Mouse (Mus musculus): ENCODE measurements around the gene Dchs1.

Dchs1 gene

GRCm38 (mm10) chr7:105787285-105788140 lies at the start of gene Dchs1:
Dchs1 (minus strand) TSS chr7:105787654.
- DNase-seq (ENCODE audit: low read depth, low spot score) = peak; percentile 62

DNA sequence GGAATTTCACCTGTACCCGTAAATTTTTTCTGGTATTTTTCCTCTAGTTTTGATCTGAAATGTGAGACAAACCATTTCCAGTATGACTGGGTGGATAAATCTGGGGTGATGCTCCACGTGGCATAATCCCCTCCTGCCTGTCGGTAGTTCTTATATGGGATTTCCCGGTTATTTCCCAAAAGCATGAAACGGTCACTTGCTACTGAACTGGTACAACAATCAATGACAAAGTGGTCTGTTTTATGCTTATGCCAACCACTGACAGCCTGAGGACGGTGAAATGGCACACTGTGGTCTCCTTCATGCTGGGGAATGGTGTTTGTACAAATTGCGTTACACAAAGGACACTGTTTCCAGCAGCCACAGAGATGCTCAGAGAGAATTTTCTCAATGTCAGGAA lies 36.8 kb upstream of the Dchs1 start:
- no peak for DNase-seq (ENCODE audit: low read depth, low spot score)

DNA sequence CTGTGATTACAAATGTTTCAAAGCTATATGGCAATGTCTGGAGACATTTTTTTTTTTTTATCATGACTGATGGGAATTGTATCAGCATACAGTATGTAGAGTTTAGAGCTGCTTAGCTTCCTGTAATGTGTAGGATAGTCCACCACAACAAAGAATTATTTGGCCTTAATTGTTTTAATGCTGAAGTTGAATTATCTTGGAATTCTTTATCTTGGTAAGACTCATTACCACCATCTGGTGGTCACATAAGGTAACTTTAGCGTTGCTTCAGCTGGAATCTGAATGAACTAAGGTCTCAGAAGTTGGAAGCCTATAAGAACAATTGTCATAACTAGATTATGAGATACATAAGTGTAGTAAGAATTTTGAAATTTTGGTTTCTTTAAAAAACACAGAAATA lies 31.0 kb upstream of the Dchs1 start:
- peak; percentile 40 for DNase-seq (ENCODE audit: low read depth, low spot score)

DNA sequence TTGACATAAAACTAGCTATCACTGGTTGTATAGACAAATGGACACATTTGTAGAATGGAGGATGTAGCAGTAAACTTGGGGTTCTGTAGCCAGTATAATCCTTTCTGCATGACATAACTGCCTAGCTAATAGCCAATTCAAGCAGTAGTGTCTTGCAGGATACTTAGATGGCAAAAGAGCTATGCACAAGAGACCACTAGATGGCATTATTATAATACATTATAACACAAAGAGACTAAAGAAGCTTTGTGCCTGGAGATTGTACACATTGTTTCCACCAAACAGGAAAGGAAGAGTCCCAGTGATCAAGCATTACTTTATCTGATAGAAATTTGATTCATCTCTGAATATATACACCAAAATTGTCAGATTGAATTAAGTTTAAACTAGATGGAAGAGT lies 29.3 kb upstream of the Dchs1 start:
- DNase-seq (ENCODE audit: low read depth, low spot score) = no peak

GRCm38 (mm10) chr7:105813326-105813725 lies 25.9 kb upstream of the Dchs1 start:
- no peak for DNase-seq (ENCODE audit: low read depth, low spot score)

DNA sequence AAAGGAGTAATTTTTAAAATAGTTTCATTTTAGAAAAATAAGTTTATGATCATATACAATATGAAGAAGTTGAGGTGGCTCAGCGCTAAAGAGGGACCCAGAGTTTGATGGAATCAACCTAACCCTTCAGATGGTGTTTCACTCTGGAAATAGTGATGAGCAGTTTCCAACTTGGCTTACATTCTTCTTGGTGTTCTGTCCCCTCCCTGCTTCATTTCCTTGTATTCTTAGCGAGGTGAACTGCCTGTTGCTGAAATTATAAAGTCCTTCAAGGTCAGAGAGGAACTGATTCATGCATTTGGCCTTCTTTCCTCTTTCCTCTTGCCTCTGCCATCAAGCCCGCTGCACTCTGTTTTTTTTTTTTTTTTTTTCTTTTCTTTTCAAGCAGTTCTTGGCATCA lies 25.1 kb upstream of the Dchs1 start:
- DNase-seq (ENCODE audit: low read depth, low spot score) = no peak

DNA sequence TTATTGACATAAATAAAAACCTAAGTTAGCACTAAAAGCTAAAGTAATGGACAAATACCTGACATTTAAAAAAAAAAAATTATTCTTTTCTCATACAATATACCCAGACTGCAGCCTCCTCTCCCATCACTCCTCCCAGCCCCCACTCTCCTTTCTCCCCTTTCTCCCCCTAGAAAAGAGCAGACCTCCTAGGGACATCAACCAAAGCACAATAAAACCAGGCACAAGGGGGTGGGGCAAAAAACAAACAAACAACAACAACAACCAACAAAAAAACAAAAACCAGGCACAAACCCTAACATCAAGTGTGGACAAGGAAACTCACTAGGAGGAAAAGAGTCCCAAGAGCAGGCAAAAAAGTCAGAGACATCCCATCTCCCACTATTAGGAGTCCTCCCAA lies 24.1 kb upstream of the Dchs1 start:
- no peak for DNase-seq (ENCODE audit: low read depth, low spot score)

GRCm38 (mm10) chr7:105810877-105811489 lies 23.5 kb upstream of the Dchs1 start, which contains the start of gene Mrpl17:
Mrpl17 (minus strand) TSS chr7:105811099.
- DNase-seq (ENCODE audit: low read depth, low spot score) = peak; percentile 99

DNA sequence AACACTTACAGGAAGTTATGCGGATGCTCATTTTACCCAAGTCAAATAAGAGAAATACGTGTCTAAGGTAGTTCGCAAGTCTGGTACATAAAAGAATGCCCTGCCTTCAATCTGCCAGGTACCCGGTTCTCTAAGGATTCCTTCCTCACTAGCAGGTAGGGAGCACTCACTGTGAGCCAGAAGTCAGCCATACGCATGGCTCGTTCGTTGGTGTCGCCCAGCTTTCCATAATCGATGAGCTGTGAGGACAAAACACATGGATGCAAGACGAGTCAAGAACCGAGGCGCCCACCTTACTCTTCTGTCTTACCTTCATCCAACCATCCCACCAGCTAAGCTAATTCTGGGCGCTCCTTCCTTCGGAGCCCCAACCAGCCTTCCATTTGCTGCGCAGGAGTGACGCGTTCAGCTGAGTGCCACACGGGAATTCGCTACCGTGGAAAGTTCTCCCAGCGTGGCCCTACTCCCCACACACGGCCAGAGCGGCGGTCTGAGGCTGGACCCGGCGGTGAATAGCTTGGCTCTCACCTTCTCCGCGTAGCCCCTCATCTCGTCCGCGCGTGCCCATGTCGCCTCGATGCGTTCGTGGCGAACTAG lies 22.9 kb upstream of the Dchs1 start:
- DNase-seq (ENCODE audit: low read depth, low spot score) = no peak

DNA sequence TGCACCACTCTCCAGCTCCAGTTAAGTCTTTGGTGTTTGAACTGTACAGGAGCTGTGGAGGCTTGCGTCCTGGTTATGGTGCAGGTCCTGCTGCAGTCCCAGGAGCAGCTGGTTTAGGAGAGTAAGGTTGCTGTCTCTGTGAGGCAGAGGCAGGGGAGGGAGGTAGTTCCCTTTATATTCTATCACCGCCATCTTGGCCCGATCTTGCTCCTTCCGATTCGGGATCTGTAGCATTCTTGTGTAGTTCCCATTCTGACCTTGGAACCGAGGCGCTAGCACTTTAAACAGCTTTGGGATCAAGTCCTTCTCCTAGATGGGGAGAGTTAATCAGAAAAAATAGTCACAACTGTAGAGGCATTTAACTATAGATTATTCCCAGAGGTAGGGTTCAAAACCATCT lies 22.4 kb upstream of the Dchs1 start:
- DNase-seq (ENCODE audit: low read depth, low spot score) = no peak

DNA sequence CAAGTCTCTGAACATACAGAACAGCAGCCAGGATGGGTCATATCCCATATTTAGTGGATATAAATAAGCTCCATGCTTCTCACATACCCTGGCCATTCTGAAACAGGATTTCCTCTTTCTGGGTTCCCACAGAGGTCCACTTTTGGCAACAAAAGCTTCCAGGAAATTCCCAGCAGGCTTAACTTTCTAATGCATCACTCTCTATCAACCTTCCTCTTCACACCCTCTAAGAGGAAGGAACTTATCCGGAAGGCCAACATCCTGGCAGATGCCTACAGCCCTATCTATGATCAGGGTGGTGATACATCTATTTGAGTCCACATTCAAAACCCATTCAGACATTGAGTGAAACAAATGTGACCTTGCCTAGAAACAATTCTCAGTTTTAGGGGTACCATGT lies 20.9 kb upstream of the Dchs1 start:
- no peak for DNase-seq (ENCODE audit: low read depth, low spot score)

- no peak for DNase-seq (ENCODE audit: low read depth, low spot score)
These were observed 19.3 kb upstream of the Dchs1 start for GRCm38 (mm10) chr7:105806716-105807115.

- no peak for DNase-seq (ENCODE audit: low read depth, low spot score)
These were observed 18.7 kb upstream of the Dchs1 start for GRCm38 (mm10) chr7:105806125-105806524.

GRCm38 (mm10) chr7:105803428-105803827 lies 16.0 kb upstream of the Dchs1 start:
- no peak for DNase-seq (ENCODE audit: low read depth, low spot score)

- DNase-seq (ENCODE audit: low read depth, low spot score) = no peak
These were observed 15.3 kb upstream of the Dchs1 start for GRCm38 (mm10) chr7:105802771-105803170.

- no peak for DNase-seq (ENCODE audit: low read depth, low spot score)
These were observed 14.9 kb upstream of the Dchs1 start for GRCm38 (mm10) chr7:105802312-105802711.

GRCm38 (mm10) chr7:105796972-105797371 lies 9.5 kb upstream of the Dchs1 start:
- DNase-seq (ENCODE audit: low read depth, low spot score) = no peak

GRCm38 (mm10) chr7:105795759-105796366 lies 8.4 kb upstream of the Dchs1 start:
- no peak for DNase-seq (ENCODE audit: low read depth, low spot score)

DNA sequence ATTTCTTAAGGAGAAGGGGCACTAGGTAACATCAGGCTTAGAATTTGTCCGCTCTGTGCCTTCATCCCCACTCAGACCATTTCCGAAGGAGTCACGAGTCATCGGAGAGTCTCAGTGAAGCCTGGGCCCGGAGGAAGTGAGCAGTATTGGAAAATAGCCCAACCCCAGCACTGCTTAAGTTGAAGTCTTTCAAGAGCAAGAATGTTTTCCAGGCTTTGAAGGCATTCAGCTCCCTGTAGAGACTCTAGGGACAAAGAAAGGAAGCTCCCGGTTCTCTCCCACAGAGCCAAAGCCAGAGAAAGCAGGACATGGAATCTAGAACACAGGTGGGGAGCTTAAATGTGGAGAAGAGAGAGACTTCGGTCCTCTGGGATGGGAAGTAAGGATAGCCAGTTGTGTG lies 6.2 kb upstream of the Dchs1 start:
- DNase-seq (ENCODE audit: low read depth, low spot score) = no peak

- DNase-seq (ENCODE audit: low read depth, low spot score) = no peak
These were observed 3.7 kb upstream of the Dchs1 start for GRCm38 (mm10) chr7:105791147-105791546.

DNA sequence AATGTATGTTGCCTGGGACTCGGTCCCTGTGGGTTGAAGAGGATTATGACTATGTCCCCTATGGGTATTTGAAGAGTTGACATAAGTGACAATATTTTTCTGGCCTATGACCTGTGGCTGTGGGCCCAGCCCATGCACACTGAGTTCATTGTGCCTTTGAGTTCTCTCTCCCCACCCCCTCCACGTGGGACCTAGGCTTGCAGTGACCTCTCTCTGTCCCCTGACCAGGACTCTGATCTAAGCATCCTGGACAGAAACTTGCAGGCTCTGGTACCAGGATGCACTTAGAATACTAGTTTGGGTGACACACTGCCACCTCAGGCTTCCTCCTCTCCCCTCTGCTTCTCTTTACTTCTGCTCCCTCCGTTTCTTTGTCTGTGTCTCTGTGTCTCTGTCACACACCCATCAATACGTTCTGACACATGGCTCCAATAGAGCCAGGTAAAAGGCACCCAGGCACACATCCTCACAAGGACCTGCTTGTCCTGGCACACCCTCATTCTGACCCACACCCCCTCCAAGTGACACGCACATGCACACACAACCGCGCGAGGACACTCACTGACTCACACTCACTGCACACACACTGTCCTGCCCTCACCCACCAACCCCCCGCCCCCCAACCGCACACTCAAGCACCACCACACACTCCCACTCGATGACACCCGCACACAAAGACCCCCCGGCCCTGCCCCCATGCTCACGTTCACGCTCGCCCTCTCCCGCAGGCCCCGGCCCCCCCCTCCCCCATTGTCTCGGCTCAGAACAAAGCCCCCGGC lies 759 bp downstream of the Dchs1 start:
- peak; percentile 51 for DNase-seq (ENCODE audit: low read depth, low spot score)

- no peak for DNase-seq (ENCODE audit: low read depth, low spot score)
These were observed 2.9 kb downstream of the Dchs1 start for GRCm38 (mm10) chr7:105784556-105784955.
